Mouse (Mus musculus) erythroblast, embryonic 14.5 days (primary cell): Measurements from ENCODE around the gene Atf2. TPM values are rescaled to one million over a fixed set of nuclear protein-coding genes. Genes with fewer than 3 reads are reported as not detected.
A peak's percentile ranks its signal among the peaks of the same experiment; 100 is the strongest.

Source experiments
- H3K27me3 ChIP-seq: 2 replicates; pipeline ENCODE4 v1.6.1; 2012; ENCODE audit warnings: inconsistent platforms; ENCODE audit not compliant: control insufficient read depth
- H3K36me3 ChIP-seq: 2 replicates; pipeline ENCODE4 v1.6.1; 2012; ENCODE audit warnings: mild to moderate bottlenecking, inconsistent platforms; ENCODE audit not compliant: control insufficient read depth
- H3K4me1 ChIP-seq: 2 replicates; pipeline ENCODE4 v1.6.1; 2012; ENCODE audit warnings: inconsistent platforms; ENCODE audit not compliant: control insufficient read depth
- H3K4me3 ChIP-seq: replicated peaks from 2 replicates; pipeline ENCODE3; 2012; ENCODE audit warnings: moderate library complexity, mild to moderate bottlenecking, inconsistent platforms
- H3K9me3 ChIP-seq: 2 replicates; pipeline ENCODE4 v1.6.1; 2012; ENCODE audit warnings: low read length, inconsistent platforms, mixed read lengths; ENCODE audit not compliant: control insufficient read depth
- GATA1 ChIP-seq: IDR thresholded peaks from 2 replicates; pipeline ENCODE4 v1.6.1; 2012; ENCODE audit warnings: low read length, inconsistent platforms, mixed read lengths
- TAL1 ChIP-seq: IDR thresholded peaks from 3 replicates; pipeline ENCODE4 v1.6.1; 2012; ENCODE audit warnings: low read length, inconsistent platforms, mixed read lengths
- polyA plus RNA-seq: library from polyadenylated mRNA; stranded (reverse); fragments of >175 nt; gene quantifications from 2 replicates; pipeline ENCODE4 v1.2.3, GENCODE M21; 2012

Atf2 gene
- polyA plus RNA-seq, 1 experiment: 0.33 TPM

GRCm38 (mm10) chr2:73788395-73788794 lies 104.0 kb downstream of the Atf2 start:
- no peaks in the 10 kb centered on the region for H3K9me3 ChIP-seq
- no peaks in the 10 kb centered on the region for H3K36me3 ChIP-seq
- no peaks in the 10 kb centered on the region for H3K4me1 ChIP-seq
- H3K27me3 ChIP-seq: no peaks in the 10 kb centered on the region; the same call in 1 of the 2 replicates
- TF ChIP-seq GATA1 (no peak), TAL1 (no peak)
- no peak overlapping the region for H3K4me3 ChIP-seq

GRCm38 (mm10) chr2:73782371-73782905 lies 110.0 kb downstream of the Atf2 start:
- H3K36me3 ChIP-seq: no peaks in the 10 kb centered on the region
- TF ChIP-seq GATA1 (no peak), TAL1 (no peak)
- peaks cover 32% of the 10 kb centered on the region for H3K27me3 ChIP-seq
- no peaks in the 10 kb centered on the region for H3K9me3 ChIP-seq
- no peaks in the 10 kb centered on the region for H3K4me1 ChIP-seq
- no peak overlapping the region for H3K4me3 ChIP-seq

GRCm38 (mm10) chr2:73780321-73781010 lies 112.0 kb downstream of the Atf2 start:
- H3K9me3 ChIP-seq: no peaks in the 10 kb centered on the region
- H3K4me3 ChIP-seq: no peak overlapping the region
- H3K4me1 ChIP-seq: peaks cover under 1% of the 10 kb centered on the region
- no peaks in the 10 kb centered on the region for H3K36me3 ChIP-seq
- no peak for TF ChIP-seq GATA1
- no peak for TF ChIP-seq TAL1
- peaks cover 51% of the 10 kb centered on the region for H3K27me3 ChIP-seq

GRCm38 (mm10) chr2:73779796-73780195 lies 112.6 kb downstream of the Atf2 start:
- Histone ChIP-seq H3K36me3 (no peaks in the 10 kb centered on the region), H3K4me3 (no peak overlapping the region), H3K27me3 (peaks cover 58% of the 10 kb centered on the region), H3K9me3 (no peaks in the 10 kb centered on the region), H3K4me1 (peaks cover 4% of the 10 kb centered on the region)
- TF ChIP-seq TAL1: no peak
- TF ChIP-seq GATA1: no peak

- Histone ChIP-seq H3K4me1 (peaks cover 4% of the 10 kb centered on the region), H3K36me3 (no peaks in the 10 kb centered on the region), H3K4me3 (no peak overlapping the region), H3K27me3 (peaks cover 65% of the 10 kb centered on the region), H3K9me3 (no peaks in the 10 kb centered on the region)
- TF ChIP-seq GATA1 (no peak), TAL1 (no peak)
These were observed 113.3 kb downstream of the Atf2 start for GRCm38 (mm10) chr2:73779016-73779595.

- Histone ChIP-seq H3K9me3 (no peaks in the 10 kb centered on the region), H3K4me1 (peaks cover 4% of the 10 kb centered on the region), H3K4me3 (no peak overlapping the region), H3K27me3 (peaks cover 76% of the 10 kb centered on the region), H3K36me3 (no peaks in the 10 kb centered on the region)
- no peak for TF ChIP-seq GATA1
- TF ChIP-seq TAL1: no peak
These were observed 115.5 kb downstream of the Atf2 start for GRCm38 (mm10) chr2:73776936-73777335.

GRCm38 (mm10) chr2:73775683-73776310 lies 116.6 kb downstream of the Atf2 start:
- Histone ChIP-seq H3K27me3 (peaks cover 76% of the 10 kb centered on the region), H3K9me3 (no peaks in the 10 kb centered on the region), H3K4me3 (peak overlapping the region; percentile 68), H3K36me3 (no peaks in the 10 kb centered on the region), H3K4me1 (peaks cover 4% of the 10 kb centered on the region)
- TF ChIP-seq GATA1 (no peak), TAL1 (no peak)

GRCm38 (mm10) chr2:73774786-73775682 lies 117.4 kb downstream of the Atf2 start, which contains the start of gene Chn1:
Chn1 (minus strand) TSS chr2:73775346.
- peaks cover 73% of the 10 kb centered on the region for H3K27me3 ChIP-seq
- peaks cover 4% of the 10 kb centered on the region for H3K4me1 ChIP-seq

More at GRCm38 (mm10) chr2:73774786-73775682, 117.4 kb downstream of the Atf2 start, which contains the start of gene Chn1:
- Histone ChIP-seq H3K4me3 (peak within 1 kb of the TSS; percentile 68), H3K9me3 (no peaks in the 10 kb centered on the region), H3K36me3 (no peaks in the 10 kb centered on the region)
- no peak for TF ChIP-seq TAL1
- no peak for TF ChIP-seq GATA1
